Mouse (Mus musculus) regulatory T cell (primary cell): Measurements from ENCODE around the gene Vmn2r73.
"Not testable (repeated sequence)": the region's sequence is repeated elsewhere in the genome, so short reads cannot be mapped to it uniquely, and the experiment has no call there.

Experiments used
- in situ Hi-C: fragments of 300-600 bp; cut with MboI, MseI; formaldehyde crosslinking; loops from one replicate; pipeline ENCODE4 v1.15.1; 2025; ENCODE audit warnings: high pct_unique_total_duplicates

Gene Vmn2r73

DNA sequence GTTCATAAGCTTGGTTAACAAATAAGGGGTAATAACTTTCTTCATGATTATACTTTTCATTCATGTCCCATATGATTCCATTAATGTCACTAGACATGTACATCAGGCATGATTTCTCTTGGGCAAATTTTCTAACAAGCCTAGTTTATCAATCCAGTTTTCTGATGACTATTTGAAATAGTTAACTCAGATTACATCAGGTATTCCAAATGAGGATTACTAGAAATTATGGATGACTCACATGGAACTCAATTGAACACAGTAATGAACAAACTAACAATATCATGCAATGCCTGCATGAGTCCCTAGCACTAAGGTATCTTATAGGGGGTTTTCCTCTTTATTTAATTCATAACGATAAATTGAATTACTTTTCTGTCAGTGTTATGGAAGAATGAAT is at the start of gene Vmn2r73:
TSS of gene Vmn2r73 (minus strand) at position 101 of the 400 bp plus-strand sequence.
- in situ Hi-C loops, result no loop called here

DNA sequence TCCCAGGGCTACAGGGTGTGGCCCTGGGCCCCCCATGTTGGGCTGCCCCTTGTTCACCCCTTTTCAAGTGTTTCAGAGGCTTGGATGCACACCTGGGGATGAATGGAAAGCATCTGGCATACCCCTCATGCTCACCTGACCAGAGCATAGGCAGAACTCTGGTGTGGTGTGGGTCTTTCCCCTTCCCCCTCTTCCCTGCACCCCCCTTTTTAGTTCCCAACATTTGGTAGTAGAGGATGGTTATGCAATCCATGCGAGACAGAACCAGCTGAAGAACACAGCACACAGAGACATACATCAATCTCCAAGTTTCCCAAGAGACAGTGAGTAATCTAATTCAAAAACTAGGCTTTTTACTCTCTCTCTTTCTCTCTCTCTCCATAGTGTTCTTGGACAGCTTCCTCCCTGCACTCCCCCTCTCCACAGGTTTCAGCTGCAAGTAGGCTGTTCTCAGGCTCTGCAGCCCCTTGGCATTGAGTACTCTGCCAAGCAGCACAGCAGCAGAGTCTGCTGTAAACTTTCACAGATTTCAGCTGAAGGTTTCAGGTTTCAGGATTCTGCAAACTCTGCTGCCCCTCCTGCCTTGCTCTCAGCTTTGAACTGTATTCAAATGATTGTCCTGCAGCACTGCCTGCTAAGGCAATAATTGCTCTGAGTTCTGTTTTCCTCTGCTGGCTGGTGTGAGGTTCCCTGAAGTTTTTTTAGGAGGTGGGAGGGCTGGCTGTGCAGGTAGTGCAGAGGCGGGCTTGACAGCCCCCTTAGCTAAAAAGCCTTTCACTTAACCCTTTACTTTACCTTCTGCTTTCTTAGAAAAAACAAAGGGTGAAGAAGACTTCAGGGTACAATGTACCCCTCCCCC is 35.7 kb downstream of the Vmn2r73 start:
- in situ Hi-C loops, result no loop called here

DNA sequence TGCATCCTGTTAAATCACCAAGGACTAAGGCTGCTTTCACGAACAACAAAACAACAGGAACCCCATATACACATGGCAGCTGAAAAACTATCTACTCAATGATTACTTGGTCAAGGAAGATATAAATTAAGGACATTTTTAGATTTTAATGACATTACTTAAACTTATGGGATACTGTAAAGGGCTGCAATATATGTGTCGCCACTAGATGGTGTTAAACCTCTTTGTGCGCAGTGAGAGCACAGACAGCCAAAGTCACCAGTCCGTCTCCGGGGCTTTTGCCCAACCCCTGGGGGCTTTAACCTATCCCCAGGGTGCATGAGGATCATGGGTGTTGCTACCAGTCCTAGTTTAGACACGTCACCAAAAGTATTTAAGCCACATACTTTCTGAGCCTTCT is 58.0 kb downstream of the Vmn2r73 start:
- in situ Hi-C loops, result not testable (repeated sequence)
